Mouse (Mus musculus): ENCODE data around the gene Schip1. TPM values are rescaled to one million over a fixed set of nuclear protein-coding genes. Genes with fewer than 3 reads are reported as not detected.

The Schip1 gene
- polyA plus RNA-seq, 1 experiment from 2014 or later: 76.9 TPM

GRCm38 (mm10) chr3:68393578-68393977, 329.0 kb downstream of the Schip1 start:
- Histone ChIP-seq H3K36me3 (ENCODE audit: control insufficient read depth, insufficient read depth, low read length) (no peaks in the 10 kb centered on the region), H3K27ac (ENCODE audit: low read depth, low read length) (no peak overlapping the region), H3K9ac (ENCODE audit: low read length) (no peak overlapping the region), H3K4me3 (ENCODE audit: low read depth, low read length) (no peak overlapping the region), H3K4me1 (replicated peaks; ENCODE audit: control insufficient read depth, insufficient read depth, low read length) (no peaks in the 10 kb centered on the region), H3K9me3 (ENCODE audit: control insufficient read depth, low read length) (no peaks in the 10 kb centered on the region), H3K4me2 (ENCODE audit: low read depth, low read length, severe bottlenecking) (no peak overlapping the region), H3K27me3 (ENCODE audit: control insufficient read depth, insufficient read depth, low read length) (no peaks in the 10 kb centered on the region)
- no peak for ATAC-seq (replicated peaks; ENCODE audit: low FRiP score)
- no peak for DNase-seq (ENCODE audit: low spot score)
- 84% methylated on average over 2 of the region's 2 CpGs for WGBS

GRCm38 (mm10) chr3:68398691-68399090, 334.1 kb downstream of the Schip1 start:
- 85% methylated on average over 3 of the region's 3 CpGs for WGBS
- Histone ChIP-seq H3K9ac (ENCODE audit: low read length) (no peak overlapping the region), H3K4me1 (replicated peaks; ENCODE audit: control insufficient read depth, insufficient read depth, low read length) (0 out of 2 replicates have a peak, but pooled peaks cover 2% of the 10 kb centered on the region), H3K27ac (ENCODE audit: low read depth, low read length) (no peak overlapping the region), H3K27me3 (ENCODE audit: control insufficient read depth, insufficient read depth, low read length) (no peaks in the 10 kb centered on the region), H3K36me3 (ENCODE audit: control insufficient read depth, insufficient read depth, low read length) (no peaks in the 10 kb centered on the region), H3K4me2 (ENCODE audit: low read depth, low read length, severe bottlenecking) (no peak overlapping the region), H3K4me3 (ENCODE audit: low read depth, low read length) (no peak overlapping the region), H3K9me3 (ENCODE audit: control insufficient read depth, low read length) (no peaks in the 10 kb centered on the region)
- no peak for DNase-seq (ENCODE audit: low spot score)
- no peak for ATAC-seq (replicated peaks; ENCODE audit: low FRiP score)

GRCm38 (mm10) chr3:68400121-68400520, 335.5 kb downstream of the Schip1 start:
- no peak overlapping the region for H3K4me3 ChIP-seq (ENCODE audit: low read depth, low read length)
- DNase-seq (ENCODE audit: low spot score): no peak
- H3K9me3 ChIP-seq (ENCODE audit: control insufficient read depth, low read length): no peaks in the 10 kb centered on the region

GRCm38 (mm10) chr3:68403343-68403742, 338.7 kb downstream of the Schip1 start:
- Histone ChIP-seq H3K36me3 (ENCODE audit: control insufficient read depth, insufficient read depth, low read length) (no peaks in the 10 kb centered on the region), H3K4me1 (replicated peaks; ENCODE audit: control insufficient read depth, insufficient read depth, low read length) (peaks cover 4% of the 10 kb centered on the region; the same call in 1 of the 2 replicates), H3K9ac (ENCODE audit: low read length) (no peak overlapping the region), H3K27me3 (ENCODE audit: control insufficient read depth, insufficient read depth, low read length) (no peaks in the 10 kb centered on the region), H3K9me3 (ENCODE audit: control insufficient read depth, low read length) (no peaks in the 10 kb centered on the region), H3K4me3 (ENCODE audit: low read depth, low read length) (no peak overlapping the region), H3K27ac (ENCODE audit: low read depth, low read length) (no peak overlapping the region), H3K4me2 (ENCODE audit: low read depth, low read length, severe bottlenecking) (no peak overlapping the region)
- ATAC-seq (replicated peaks; ENCODE audit: low FRiP score) (no peak), DNase-seq (ENCODE audit: low spot score) (no peak)
- WGBS: 91% methylated on average over 4 of the region's 4 CpGs

More at GRCm38 (mm10) chr3:68400121-68400520, 335.5 kb downstream of the Schip1 start:
- no peak for ATAC-seq (replicated peaks; ENCODE audit: low FRiP score)
- WGBS: 69% methylated on average over 7 of the region's 7 CpGs
- Histone ChIP-seq H3K27me3 (ENCODE audit: control insufficient read depth, insufficient read depth, low read length) (no peaks in the 10 kb centered on the region), H3K9ac (ENCODE audit: low read length) (no peak overlapping the region), H3K4me2 (ENCODE audit: low read depth, low read length, severe bottlenecking) (no peak overlapping the region), H3K4me1 (replicated peaks; ENCODE audit: control insufficient read depth, insufficient read depth, low read length) (0 out of 2 replicates have a peak, but pooled peaks cover 2% of the 10 kb centered on the region), H3K27ac (ENCODE audit: low read depth, low read length) (no peak overlapping the region), H3K36me3 (ENCODE audit: control insufficient read depth, insufficient read depth, low read length) (no peaks in the 10 kb centered on the region)

GRCm38 (mm10) chr3:68403783-68404217, 339.2 kb downstream of the Schip1 start:
- H3K4me3 ChIP-seq (ENCODE audit: low read depth, low read length): no peak overlapping the region
- ATAC-seq (replicated peaks; ENCODE audit: low FRiP score) (no peak), DNase-seq (ENCODE audit: low spot score) (no peak)
- peaks cover 4% of the 10 kb centered on the region; the same call in 1 of the 2 replicates for H3K4me1 ChIP-seq (replicated peaks; ENCODE audit: control insufficient read depth, insufficient read depth, low read length)
- H3K27me3 ChIP-seq (ENCODE audit: control insufficient read depth, insufficient read depth, low read length): no peaks in the 10 kb centered on the region
- H3K27ac ChIP-seq (ENCODE audit: low read depth, low read length): no peak overlapping the region
- H3K9me3 ChIP-seq (ENCODE audit: control insufficient read depth, low read length): no peaks in the 10 kb centered on the region
- H3K36me3 ChIP-seq (ENCODE audit: control insufficient read depth, insufficient read depth, low read length): no peaks in the 10 kb centered on the region
- H3K4me2 ChIP-seq (ENCODE audit: low read depth, low read length, severe bottlenecking): no peak overlapping the region
- WGBS: 80% methylated on average over 2 of the region's 2 CpGs
- H3K9ac ChIP-seq (ENCODE audit: low read length): no peak overlapping the region

GRCm38 (mm10) chr3:68405724-68406123, 341.1 kb downstream of the Schip1 start:
- H3K4me2 ChIP-seq (ENCODE audit: low read depth, low read length, severe bottlenecking): no peak overlapping the region
- no peak overlapping the region for H3K27ac ChIP-seq (ENCODE audit: low read depth, low read length)
- H3K4me1 ChIP-seq (replicated peaks; ENCODE audit: control insufficient read depth, insufficient read depth, low read length): peaks cover 4% of the 10 kb centered on the region; the same call in 1 of the 2 replicates
- no peaks in the 10 kb centered on the region for H3K27me3 ChIP-seq (ENCODE audit: control insufficient read depth, insufficient read depth, low read length)
- ATAC-seq (replicated peaks; ENCODE audit: low FRiP score) (no peak), DNase-seq (ENCODE audit: low spot score) (no peak)
- no peak overlapping the region for H3K4me3 ChIP-seq (ENCODE audit: low read depth, low read length)
- H3K36me3 ChIP-seq (ENCODE audit: control insufficient read depth, insufficient read depth, low read length): no peaks in the 10 kb centered on the region
- H3K9ac ChIP-seq (ENCODE audit: low read length): no peak overlapping the region
- 72% methylated on average over 5 of the region's 5 CpGs for WGBS
- H3K9me3 ChIP-seq (ENCODE audit: control insufficient read depth, low read length): no peaks in the 10 kb centered on the region

- 90% methylated on average over 3 of the region's 3 CpGs for WGBS
- Histone ChIP-seq H3K36me3 (ENCODE audit: control insufficient read depth, insufficient read depth, low read length) (no peaks in the 10 kb centered on the region), H3K9me3 (ENCODE audit: control insufficient read depth, low read length) (no peaks in the 10 kb centered on the region), H3K9ac (ENCODE audit: low read length) (no peak overlapping the region), H3K27me3 (ENCODE audit: control insufficient read depth, insufficient read depth, low read length) (no peaks in the 10 kb centered on the region), H3K4me1 (replicated peaks; ENCODE audit: control insufficient read depth, insufficient read depth, low read length) (peaks cover 2% of the 10 kb centered on the region; the same call in 1 of the 2 replicates), H3K4me2 (ENCODE audit: low read depth, low read length, severe bottlenecking) (no peak overlapping the region), H3K27ac (ENCODE audit: low read depth, low read length) (no peak overlapping the region), H3K4me3 (ENCODE audit: low read depth, low read length) (no peak overlapping the region)
- no peak for DNase-seq (ENCODE audit: low spot score)
- ATAC-seq (replicated peaks; ENCODE audit: low FRiP score): no peak
Measured at GRCm38 (mm10) chr3:68412262-68412661, 347.7 kb downstream of the Schip1 start.

GRCm38 (mm10) chr3:68419792-68420191, 355.2 kb downstream of the Schip1 start:
- Histone ChIP-seq H3K27ac (ENCODE audit: low read depth, low read length) (no peak overlapping the region), H3K9ac (ENCODE audit: low read length) (no peak overlapping the region), H3K36me3 (ENCODE audit: control insufficient read depth, insufficient read depth, low read length) (no peaks in the 10 kb centered on the region), H3K4me1 (replicated peaks; ENCODE audit: control insufficient read depth, insufficient read depth, low read length) (no peaks in the 10 kb centered on the region), H3K4me2 (ENCODE audit: low read depth, low read length, severe bottlenecking) (no peak overlapping the region), H3K27me3 (ENCODE audit: control insufficient read depth, insufficient read depth, low read length) (no peaks in the 10 kb centered on the region), H3K4me3 (ENCODE audit: low read depth, low read length) (no peak overlapping the region), H3K9me3 (ENCODE audit: control insufficient read depth, low read length) (no peaks in the 10 kb centered on the region)
- ATAC-seq (replicated peaks; ENCODE audit: low FRiP score) (no peak), DNase-seq (ENCODE audit: low spot score) (no peak)
- 86% methylated on average over 4 of the region's 4 CpGs for WGBS

- no peaks in the 10 kb centered on the region for H3K9me3 ChIP-seq (ENCODE audit: control insufficient read depth, low read length)
- H3K4me3 ChIP-seq (ENCODE audit: low read depth, low read length): no peak overlapping the region
- WGBS: 94% methylated on average over 2 of the region's 2 CpGs
- ATAC-seq (replicated peaks; ENCODE audit: low FRiP score): no peak
- no peak overlapping the region for H3K27ac ChIP-seq (ENCODE audit: low read depth, low read length)
- H3K36me3 ChIP-seq (ENCODE audit: control insufficient read depth, insufficient read depth, low read length): no peaks in the 10 kb centered on the region
- DNase-seq (ENCODE audit: low spot score): no peak
- H3K4me1 ChIP-seq (replicated peaks; ENCODE audit: control insufficient read depth, insufficient read depth, low read length): no peaks in the 10 kb centered on the region
- no peaks in the 10 kb centered on the region for H3K27me3 ChIP-seq (ENCODE audit: control insufficient read depth, insufficient read depth, low read length)
- H3K4me2 ChIP-seq (ENCODE audit: low read depth, low read length, severe bottlenecking): no peak overlapping the region
- no peak overlapping the region for H3K9ac ChIP-seq (ENCODE audit: low read length)
Measured at GRCm38 (mm10) chr3:68420927-68421326, 356.3 kb downstream of the Schip1 start.
